Mouse (Mus musculus): ENCODE data around the gene Reg3d. TPM values are rescaled to one million over a fixed set of nuclear protein-coding genes. Genes with fewer than 3 reads are reported as not detected.

Reg3d gene
- polyA plus RNA-seq, 1 experiment from 2014 or later, result not detected

Other genes starting within 250 kb of the Reg3d start
- not detected in 3 replicates for gene Reg3b, start 8.2 kb downstream of the Reg3d start, polyA plus RNA-seq (2018)
- gene Reg3a, start 1.8 kb upstream of the Reg3d start, polyA plus RNA-seq (2018), result not detected in 3 replicates
- not detected in 3 replicates for gene Reg2, start 16.8 kb upstream of the Reg3d start, polyA plus RNA-seq (2018)
- gene Reg1, start 43.8 kb upstream of the Reg3d start, polyA plus RNA-seq (2018), result not detected in 3 replicates
- not detected in 3 replicates for gene Reg3g, start 90.0 kb upstream of the Reg3d start, polyA plus RNA-seq (2018)

All from macrophage (primary cell).